Mouse (Mus musculus) liver, postnatal 0 days (tissue): ENCODE data around the gene 4930470P17Rik. TPM values are rescaled to one million over a fixed set of nuclear protein-coding genes. Genes with fewer than 3 reads are reported as not detected.
A peak's percentile ranks its signal among the peaks of the same experiment; 100 is the strongest.

Experiments
- ATAC-seq: fragments of 200-750 bp; cut with Nextera tagmentation; 2 replicates; pipeline ENCODE4 v1.8.0; 2017; ENCODE audit warnings: mild to moderate bottlenecking, moderate library complexity
- DNase-seq: peaks from one replicate; pipeline ENCODE4 v3.0.0-alpha.2; 2016
- H3K27ac ChIP-seq: fragments of 300-500 bp; sonication (generic); 2 replicates; pipeline ENCODE4 v1.5.1; 2014; ENCODE audit warnings: antibody characterized with exemption, moderate library complexity, mild to moderate bottlenecking, low read depth
- H3K27me3 ChIP-seq: fragments of 300-500 bp; sonication (generic); 2 replicates; pipeline ENCODE4 v1.6.1; 2014; ENCODE audit warnings: low read length, control low read depth, mixed read lengths; ENCODE audit not compliant: insufficient read depth
- H3K36me3 ChIP-seq: fragments of 300-500 bp; sonication (generic); replicated peaks from 2 replicates; pipeline ENCODE4 v1.6.1; 2014; ENCODE audit warnings: mild to moderate bottlenecking, control low read depth, low read length, moderate library complexity, mixed read lengths; ENCODE audit not compliant: insufficient read depth
- H3K4me1 ChIP-seq: fragments of 300-500 bp; sonication (generic); 2 replicates; pipeline ENCODE4 v1.6.1; 2014; ENCODE audit warnings: antibody characterized with exemption, mild to moderate bottlenecking, control low read depth; ENCODE audit not compliant: insufficient read depth
- H3K4me2 ChIP-seq: fragments of 300-500 bp; sonication (generic); 2 replicates; pipeline ENCODE4 v1.6.1; 2014; ENCODE audit warnings: low read depth, mild to moderate bottlenecking, low read length, moderate library complexity, mixed read lengths
- H3K4me3 ChIP-seq: fragments of 300-500 bp; sonication (generic); 2 replicates; pipeline ENCODE4 v1.5.1; 2014; ENCODE audit warnings: low read depth, low read length
- H3K9ac ChIP-seq: fragments of 300-500 bp; sonication (generic); replicated peaks from 2 replicates; pipeline ENCODE4 v1.6.1; 2014; ENCODE audit warnings: mild to moderate bottlenecking, moderate library complexity
- H3K9me3 ChIP-seq: fragments of 300-500 bp; sonication (generic); 2 replicates; pipeline ENCODE4 v1.6.1; 2016; ENCODE audit warnings: mild to moderate bottlenecking, control low read depth, low read length, mixed read lengths
- CTCF ChIP-seq: sonication (generic); IDR thresholded peaks from 2 replicates; pipeline ENCODE4 v1.5.1; 2016; ENCODE audit warnings: antibody characterized with exemption, low read depth
- EP300 ChIP-seq: IDR thresholded peaks from 2 replicates; pipeline ENCODE4 v1.6.1; 2016; ENCODE audit warnings: antibody characterized with exemption, low read depth, mild to moderate bottlenecking
- WGBS: fragments of 180-500 bp; shearing (Covaris S2); extraction: QIAGEN DNeasy Blood & Tissue Kit; methylation state at CpG from one replicate; pipeline ENCODE4 v1.1.7; 2014; ENCODE audit not compliant: insufficient replicate concordance; 5-methylcytosine and 5-hydroxymethylcytosine counted together
- polyA plus RNA-seq: library from polyadenylated mRNA; unstranded; fragments of >200 nt; fragmentation: Nextera tagmentation; extraction: Ambion mirVana; gene quantifications from 2 replicates; pipeline ENCODE4 v1.2.1, GENCODE M21; 2015

Gene 4930470P17Rik
- polyA plus RNA-seq = not detected in 2 replicates

DNA sequence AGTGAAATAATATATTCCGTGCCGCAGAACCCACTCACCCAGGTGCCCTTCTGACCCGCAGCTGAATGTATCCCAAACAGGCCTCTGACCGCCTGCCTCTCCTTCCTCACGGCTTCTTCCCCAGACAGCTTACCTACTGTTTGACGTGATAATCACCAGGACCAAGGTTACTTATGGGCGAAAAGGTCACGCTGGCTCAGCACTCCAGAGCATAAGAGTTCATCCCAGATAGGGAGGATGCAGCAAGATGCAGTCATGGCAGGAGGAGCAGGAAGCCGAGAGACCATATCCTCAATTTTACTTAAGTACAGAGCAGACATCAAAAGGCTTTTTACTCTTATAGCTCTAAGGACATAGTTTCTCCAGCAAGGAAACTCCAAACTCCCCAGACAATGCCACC, at the start of gene 4930470P17Rik:
TSS of gene 4930470P17Rik (minus strand) at position 101 of the 400 bp plus-strand sequence.
- Histone ChIP-seq H3K27me3 (no peaks in the 10 kb centered on the region), H3K9me3 (no peaks in the 10 kb centered on the region), H3K4me2 (no peak within 1 kb of the TSS), H3K4me1 (no peaks in the 10 kb centered on the region), H3K36me3 (no peaks in the 10 kb centered on the region), H3K4me3 (no peak within 1 kb of the TSS), H3K9ac (no peak within 1 kb of the TSS), H3K27ac (no peak within 1 kb of the TSS)
- DNase-seq (no peak), ATAC-seq (no peak)
- TF ChIP-seq CTCF (no peak), EP300 (no peak)
- 85% methylated on average over 9 of the region's 9 CpGs for WGBS

DNA sequence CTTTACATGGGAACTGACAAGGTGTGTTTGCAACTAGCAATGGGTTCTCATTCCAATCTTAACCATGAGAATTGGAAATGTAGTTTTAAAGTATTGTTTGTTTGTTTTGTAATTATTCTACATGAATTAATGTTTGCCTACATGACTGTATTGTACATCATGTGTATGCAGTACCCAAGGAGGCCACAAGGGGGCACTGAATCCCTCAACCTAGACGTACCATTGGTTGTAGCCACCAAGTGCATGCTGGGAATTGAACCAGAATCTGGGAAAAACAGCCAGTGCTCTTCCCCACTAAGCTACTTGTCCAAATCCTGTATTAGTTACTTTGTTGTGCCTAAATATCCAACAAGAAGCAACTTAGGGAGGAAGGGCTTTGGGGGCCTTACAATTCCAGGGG, 49.7 kb upstream of the 4930470P17Rik start:
- H3K36me3 ChIP-seq = no peaks in the 10 kb centered on the region
- no peak overlapping the region for H3K27ac ChIP-seq
- no peaks in the 10 kb centered on the region for H3K27me3 ChIP-seq
- no peaks in the 10 kb centered on the region for H3K4me1 ChIP-seq
- no peak overlapping the region for H3K9ac ChIP-seq
- H3K4me3 ChIP-seq = no peak overlapping the region
- DNase-seq = no peak
- 67% methylated on average over 1 of the region's 1 CpGs for WGBS
- peaks cover 5% of the 10 kb centered on the region; the same call in 1 of the 2 replicates for H3K9me3 ChIP-seq
- H3K4me2 ChIP-seq = no peak overlapping the region
- TF ChIP-seq EP300 (no peak), CTCF (peak; percentile 45)
- no peak for ATAC-seq

DNA sequence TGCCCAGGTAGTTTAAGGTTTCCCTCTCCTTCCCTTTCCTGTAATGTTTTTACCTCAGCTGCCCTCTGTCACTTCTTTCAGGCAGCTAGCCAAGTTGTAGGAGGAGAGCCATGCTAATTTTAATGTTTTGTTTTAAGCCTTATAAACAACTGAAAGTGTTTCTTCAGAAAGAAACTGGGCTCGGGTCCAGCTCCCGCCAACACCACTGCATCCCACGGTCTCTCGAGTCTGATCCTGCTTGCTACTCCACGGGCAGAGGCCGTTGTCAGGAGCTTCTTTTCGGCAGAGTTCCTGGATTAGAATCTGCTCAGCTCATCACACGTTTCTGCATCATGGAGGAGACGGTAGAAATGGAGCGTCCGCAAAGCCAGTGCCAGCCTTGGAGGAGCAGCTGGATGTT, 46.7 kb upstream of the 4930470P17Rik start:
- no peak for TF ChIP-seq EP300
- TF ChIP-seq CTCF = no peak
- Histone ChIP-seq H3K27ac (no peak overlapping the region), H3K4me3 (no peak overlapping the region), H3K36me3 (no peaks in the 10 kb centered on the region), H3K9me3 (peaks cover 5% of the 10 kb centered on the region; the same call in 1 of the 2 replicates), H3K4me2 (no peak overlapping the region), H3K4me1 (no peaks in the 10 kb centered on the region), H3K27me3 (no peaks in the 10 kb centered on the region), H3K9ac (no peak overlapping the region)
- WGBS = 75% methylated on average over 11 of the region's 11 CpGs
- ATAC-seq = no peak
- DNase-seq = no peak

DNA sequence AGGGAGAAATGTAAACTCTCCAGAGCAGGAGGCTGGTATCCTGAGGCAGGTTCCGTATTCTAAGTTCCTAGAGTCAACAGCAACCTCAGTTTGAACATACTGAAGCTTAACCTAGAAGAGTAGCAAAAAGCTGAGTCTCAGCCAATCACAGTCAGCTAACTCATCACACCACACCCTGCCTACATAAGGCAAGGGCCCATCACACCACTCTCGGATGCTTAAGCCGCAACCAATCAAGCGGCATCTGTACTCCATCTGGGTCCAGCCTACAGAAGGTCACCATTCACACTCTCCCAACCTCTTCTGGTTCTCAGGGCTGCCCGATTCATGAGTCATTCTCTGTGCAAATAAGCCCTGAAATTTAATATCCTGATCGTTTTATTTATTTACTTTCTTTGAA, 44.4 kb upstream of the 4930470P17Rik start:
- Histone ChIP-seq H3K36me3 (no peaks in the 10 kb centered on the region), H3K27me3 (no peaks in the 10 kb centered on the region), H3K4me1 (no peaks in the 10 kb centered on the region), H3K9me3 (0 out of 2 replicates have a peak, but pooled peaks cover 2% of the 10 kb centered on the region), H3K27ac (no peak overlapping the region), H3K4me3 (no peak overlapping the region), H3K9ac (no peak overlapping the region), H3K4me2 (no peak overlapping the region)
- WGBS = 76% methylated on average over 6 of the region's 6 CpGs
- ATAC-seq = no peak
- TF ChIP-seq CTCF (no peak), EP300 (no peak)
- no peak for DNase-seq

DNA sequence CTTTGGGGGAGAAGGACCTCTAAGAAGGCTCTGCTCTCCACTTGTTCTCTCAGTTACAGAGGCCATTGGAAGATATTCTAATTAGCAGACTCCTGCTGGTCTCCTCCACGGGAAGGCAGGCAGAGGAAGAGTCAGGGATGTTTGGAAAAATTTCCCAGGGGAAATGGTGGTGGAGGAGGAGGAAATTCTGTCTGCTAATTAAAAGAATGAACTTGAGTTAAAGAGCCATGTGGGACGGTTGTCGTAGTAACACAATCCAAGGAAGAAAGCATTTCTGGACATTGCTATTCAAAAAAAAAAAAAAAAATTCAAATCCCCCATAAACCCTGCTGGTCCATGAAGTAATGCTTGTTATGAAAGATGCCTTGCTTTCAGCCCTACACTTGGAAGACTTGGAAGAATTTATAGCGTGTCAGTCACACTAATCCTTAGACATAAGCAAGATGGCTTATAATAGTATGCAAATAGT, 40.6 kb upstream of the 4930470P17Rik start:
- no peaks in the 10 kb centered on the region for H3K4me1 ChIP-seq
- no peak for DNase-seq
- H3K27me3 ChIP-seq = no peaks in the 10 kb centered on the region
- ATAC-seq = no peak
- H3K36me3 ChIP-seq = no peaks in the 10 kb centered on the region
- WGBS = 58% methylated on average over 4 of the region's 4 CpGs
- H3K27ac ChIP-seq = no peak overlapping the region
- H3K4me3 ChIP-seq = no peak overlapping the region
- no peaks in the 10 kb centered on the region for H3K9me3 ChIP-seq
- H3K4me2 ChIP-seq = no peak overlapping the region
- TF ChIP-seq CTCF = no peak
- TF ChIP-seq EP300 = no peak
- H3K9ac ChIP-seq = no peak overlapping the region

DNA sequence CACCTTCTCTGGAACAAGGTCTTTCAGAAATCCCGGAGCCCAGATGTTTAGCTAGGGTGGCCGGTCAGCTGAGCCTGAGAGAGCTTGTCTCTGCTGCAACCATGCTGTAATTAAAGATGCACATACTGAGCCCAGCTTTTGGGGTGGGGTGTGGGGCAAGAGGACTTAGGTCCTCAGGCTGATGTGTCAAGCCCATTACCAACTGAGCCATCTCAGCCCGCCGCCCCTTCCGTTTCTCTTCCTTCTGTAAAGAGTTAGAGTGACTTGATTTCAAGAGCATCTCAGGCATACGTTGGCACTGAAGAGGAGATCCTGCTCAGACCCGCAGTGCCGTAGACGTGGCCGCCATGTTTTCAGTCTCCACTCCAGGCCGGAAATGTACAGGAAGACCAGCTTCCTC, 38.5 kb upstream of the 4930470P17Rik start:
- Histone ChIP-seq H3K36me3 (no peaks in the 10 kb centered on the region), H3K4me1 (no peaks in the 10 kb centered on the region), H3K4me2 (no peak overlapping the region), H3K9ac (no peak overlapping the region), H3K9me3 (no peaks in the 10 kb centered on the region), H3K27ac (no peak overlapping the region), H3K27me3 (no peaks in the 10 kb centered on the region), H3K4me3 (no peak overlapping the region)
- ATAC-seq (no peak), DNase-seq (no peak)
- 68% methylated on average over 11 of the region's 11 CpGs for WGBS
- TF ChIP-seq EP300 = no peak
- no peak for TF ChIP-seq CTCF

DNA sequence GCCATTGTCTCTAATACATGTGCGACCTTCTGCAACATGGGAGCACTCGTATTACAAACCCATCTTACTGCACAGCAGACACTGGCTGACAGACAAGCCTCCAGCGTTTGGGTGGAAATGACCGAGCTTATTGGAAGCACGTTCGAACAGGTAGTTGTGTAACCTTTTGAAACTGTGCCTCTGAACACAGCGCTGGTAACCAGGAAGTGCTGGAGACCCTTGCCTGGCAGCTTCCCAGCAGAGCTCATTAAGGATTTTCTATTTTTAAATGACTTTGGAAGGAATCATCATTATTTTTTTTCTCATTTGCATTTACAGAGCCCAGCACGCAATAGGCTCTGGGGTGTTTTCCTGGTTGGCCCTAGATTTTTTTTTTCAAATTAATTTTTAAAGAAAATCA, 36.9 kb upstream of the 4930470P17Rik start:
- Histone ChIP-seq H3K9me3 (no peaks in the 10 kb centered on the region), H3K4me2 (no peak overlapping the region), H3K4me3 (no peak overlapping the region), H3K4me1 (no peaks in the 10 kb centered on the region), H3K9ac (no peak overlapping the region), H3K27me3 (no peaks in the 10 kb centered on the region), H3K36me3 (no peaks in the 10 kb centered on the region), H3K27ac (no peak overlapping the region)
- no peak for TF ChIP-seq EP300
- no peak for TF ChIP-seq CTCF
- 49% methylated on average over 8 of the region's 8 CpGs for WGBS
- DNase-seq (no peak), ATAC-seq (no peak)
